Mouse (Mus musculus) kidney, postnatal 14 days (tissue): ENCODE results near the gene Cul3.
A peak's percentile ranks its signal among the peaks of the same experiment; 100 is the strongest.

Experiments
- DNase-seq: peaks from one replicate; pipeline ENCODE4 v3.0.0; 2022; ENCODE audit warnings: mixed read lengths

Cul3 gene

GRCm38 (mm10) chr1:80293307-80293706 lies 47.0 kb downstream of the Cul3 start:
- DNase-seq: no peak

GRCm38 (mm10) chr1:80278731-80279130 lies 61.5 kb downstream of the Cul3 start:
- no peak for DNase-seq

- DNase-seq: no peak
Observed at GRCm38 (mm10) chr1:80260443-80260842, 79.8 kb downstream of the Cul3 start.

- no peak for DNase-seq
Observed at GRCm38 (mm10) chr1:80258632-80259031, 81.6 kb downstream of the Cul3 start.

GRCm38 (mm10) chr1:80253309-80253708 lies 87.0 kb downstream of the Cul3 start:
- DNase-seq: no peak

- no peak for DNase-seq
Observed at GRCm38 (mm10) chr1:80250247-80250646, 90.0 kb downstream of the Cul3 start.

DNA sequence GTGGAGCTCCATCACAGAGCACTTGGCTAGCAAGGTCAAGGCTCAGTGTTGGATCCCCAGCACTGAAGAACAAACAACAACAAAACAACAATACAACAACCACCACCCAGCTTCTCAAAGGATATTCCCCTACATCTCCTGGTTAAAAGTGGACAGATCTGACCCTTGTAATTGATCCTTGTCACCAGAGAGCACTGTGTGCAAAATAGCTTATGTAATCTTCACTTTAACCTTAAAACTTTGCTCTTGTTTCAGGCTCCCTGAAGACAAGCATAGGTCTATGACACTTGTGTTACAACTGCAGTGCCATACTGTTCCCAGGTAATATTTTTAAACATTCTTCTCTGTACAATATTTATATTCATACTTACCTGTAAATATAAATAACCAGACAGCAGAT lies 93.1 kb downstream of the Cul3 start:
- DNase-seq: no peak

GRCm38 (mm10) chr1:80244123-80244522 lies 96.2 kb downstream of the Cul3 start:
- no peak for DNase-seq

DNA sequence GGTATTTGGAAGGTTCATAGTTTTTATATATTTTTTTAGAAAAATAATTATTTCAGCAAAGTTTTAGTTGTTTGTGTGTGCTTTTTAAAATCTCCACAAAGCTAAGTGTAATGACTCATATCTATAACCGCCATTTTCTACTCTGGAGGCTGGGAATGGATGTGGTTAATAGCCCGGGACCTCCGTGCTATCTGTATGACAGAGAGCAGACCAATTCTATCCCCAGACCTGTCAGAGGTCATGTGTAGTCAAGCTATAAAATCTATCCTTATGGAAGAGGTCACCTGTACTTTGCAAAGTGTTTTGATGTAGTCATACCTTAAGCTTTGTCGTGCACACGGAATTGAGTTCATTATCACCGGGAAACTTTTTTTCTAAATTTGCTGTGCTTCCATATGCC lies 98.7 kb downstream of the Cul3 start:
- DNase-seq: no peak

- DNase-seq: no peak
Observed at GRCm38 (mm10) chr1:80240017-80240660, 100.1 kb downstream of the Cul3 start.

- DNase-seq: no peak
Observed at GRCm38 (mm10) chr1:80239481-80239880, 100.8 kb downstream of the Cul3 start.

DNA sequence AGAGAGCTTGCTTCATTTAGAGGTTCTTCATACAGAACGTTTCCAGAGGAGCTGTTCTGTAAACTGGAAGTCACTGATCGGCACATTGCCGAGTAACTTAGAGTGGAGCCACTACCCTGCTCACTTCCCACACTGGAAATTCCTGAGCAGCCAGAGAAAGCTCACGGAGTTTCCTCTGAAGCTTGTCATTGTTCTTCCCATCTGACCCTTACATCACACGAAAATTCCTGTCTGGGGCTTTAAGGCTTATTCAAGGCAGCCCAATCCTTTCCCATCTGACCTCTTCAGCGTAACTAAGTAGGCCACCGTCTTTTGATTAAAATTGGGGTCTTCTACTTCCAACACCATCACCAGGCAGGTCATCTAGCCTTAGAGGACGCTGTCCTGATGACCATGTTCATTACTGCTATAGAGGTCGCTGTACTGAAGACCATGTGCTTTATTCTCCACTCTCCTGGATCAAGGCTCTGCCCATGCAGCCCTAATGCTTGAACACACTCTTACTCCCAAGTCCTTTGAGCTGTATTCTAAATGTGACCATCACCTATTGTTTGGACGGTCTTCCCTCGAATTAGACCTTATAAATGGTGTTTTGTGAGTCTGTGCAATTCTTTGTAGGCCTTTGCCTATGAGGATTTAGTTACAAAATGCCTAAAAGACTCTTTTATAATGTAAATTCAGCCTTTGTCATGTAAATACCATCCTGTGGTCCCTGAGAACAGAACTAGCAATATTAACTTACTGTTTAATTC lies 103.2 kb downstream of the Cul3 start:
- no peak for DNase-seq

DNA sequence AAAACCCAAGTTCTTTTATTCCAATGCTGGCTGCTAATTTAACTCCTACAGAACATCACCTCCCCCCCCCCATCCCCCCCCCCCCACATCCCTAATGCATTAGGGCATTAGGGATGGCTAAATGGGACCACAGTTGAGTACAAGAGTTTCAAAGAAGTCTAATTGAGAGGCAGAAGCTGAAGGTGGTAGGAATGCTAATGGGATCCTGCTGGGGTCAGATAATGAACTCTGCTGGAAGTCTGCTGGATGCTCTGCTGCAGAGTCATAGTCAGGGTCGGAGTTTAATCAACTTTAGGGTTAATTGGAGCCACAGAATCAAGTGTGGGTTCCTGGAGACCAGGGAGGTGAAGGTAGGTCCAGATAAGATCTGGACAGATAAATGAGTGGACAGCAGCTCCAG lies 104.2 kb downstream of the Cul3 start:
- DNase-seq: no peak

DNA sequence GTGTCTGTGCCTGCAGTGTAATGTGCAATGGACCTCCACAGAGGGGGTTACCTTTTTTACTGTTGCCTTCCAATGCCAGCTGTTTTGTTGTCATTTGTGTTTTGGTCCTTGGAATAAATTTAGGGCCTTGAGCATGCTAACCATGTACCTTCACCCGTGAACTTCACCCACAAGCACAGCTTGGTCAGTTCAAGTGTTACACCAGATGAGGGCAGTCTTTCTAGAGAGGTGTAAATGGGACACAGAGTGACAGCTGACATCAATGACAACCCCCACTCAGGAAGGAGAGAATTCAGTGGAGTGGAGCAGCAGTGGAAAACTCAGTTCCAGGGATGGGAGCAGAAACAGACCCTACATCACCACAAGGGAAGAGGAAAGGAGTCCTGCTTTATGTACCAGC lies 109.7 kb downstream of the Cul3 start:
- no peak for DNase-seq

DNA sequence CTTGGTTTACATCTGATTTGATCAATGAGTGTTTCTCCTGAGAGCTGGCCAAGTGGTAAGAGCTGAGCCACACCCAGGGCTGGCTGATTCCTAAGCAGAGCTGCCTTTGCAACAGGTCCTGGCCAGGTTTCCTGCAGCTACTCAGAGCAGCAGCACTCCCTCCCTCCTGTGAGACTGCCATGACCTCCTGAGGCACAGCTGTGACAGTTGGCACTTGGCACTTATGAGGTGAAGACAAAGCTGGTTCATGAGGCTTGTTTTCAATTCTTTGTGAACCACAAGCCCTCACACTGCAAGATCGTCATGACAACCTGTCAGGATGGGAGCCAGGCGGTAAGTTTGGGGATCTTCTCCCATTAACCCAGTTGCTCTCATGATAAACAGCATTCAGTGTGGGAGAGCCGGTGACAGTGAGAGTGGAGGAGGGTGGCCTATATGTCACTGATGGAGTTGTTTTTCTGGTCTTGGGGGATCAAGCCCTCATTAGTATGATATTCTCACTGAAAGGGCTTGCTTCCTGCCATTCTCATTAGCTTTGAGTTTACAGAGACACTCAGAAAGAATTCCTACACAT lies 115.4 kb downstream of the Cul3 start:
- DNase-seq: no peak

DNA sequence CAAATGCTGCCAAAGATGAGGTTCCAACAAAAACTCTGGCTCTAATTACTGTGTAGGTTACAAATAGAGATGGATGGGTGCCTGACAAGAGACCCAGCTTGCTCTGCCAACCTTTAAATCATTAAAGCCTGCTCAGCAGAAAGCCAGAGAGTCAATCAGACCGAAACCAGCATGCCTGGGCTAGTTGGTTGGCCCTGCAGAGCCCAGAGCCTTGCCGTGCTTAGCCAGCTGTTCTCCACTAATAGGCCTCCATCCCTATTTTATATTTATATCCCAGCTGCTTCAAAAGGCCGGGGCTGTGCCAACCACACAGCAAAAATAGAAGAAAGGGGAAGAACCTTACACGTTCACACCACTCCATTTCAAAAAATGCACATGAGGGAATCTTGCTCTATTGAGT lies 119.1 kb downstream of the Cul3 start:
- no peak for DNase-seq

DNA sequence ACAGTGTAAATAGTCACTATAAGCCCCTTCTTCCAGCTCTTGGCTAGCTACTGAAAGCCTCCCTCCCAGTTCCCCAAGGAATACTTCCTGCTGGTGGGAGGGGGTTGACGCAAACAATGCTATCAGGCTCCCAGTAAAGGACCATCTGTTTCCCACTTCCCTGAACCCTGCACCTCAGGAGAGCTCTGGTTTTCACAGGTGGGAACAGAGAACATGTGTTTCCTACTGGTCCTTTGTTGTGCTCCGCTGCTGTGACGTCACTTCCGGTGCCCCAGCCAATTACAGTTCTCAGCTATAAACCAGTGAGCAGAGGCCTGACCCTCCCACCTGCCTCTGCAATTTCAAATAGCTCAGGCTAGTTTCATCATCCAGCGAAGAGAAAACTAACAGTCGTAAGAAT lies 122.0 kb downstream of the Cul3 start, which contains the start of gene Fam124b:
Gene Fam124b, minus strand, starts transcription at position 206 of the 400 bp plus-strand sequence.
- DNase-seq: peak; percentile 55
